Mouse (Mus musculus) inflammation-experienced regulatory T-cells (primary cell): ENCODE results near the gene Spata48. TPM values are rescaled to one million over a fixed set of nuclear protein-coding genes. Genes with fewer than 3 reads are reported as not detected.

Source experiments
- polyA plus RNA-seq, 2 experiments: library from polyadenylated mRNA; unstranded; fragments of 100-300 nt; shearing (Covaris generic); gene quantifications; one replicate each; pipeline ENCODE4 v1.2.1; 2017

Gene Spata48
- polyA plus RNA-seq: under 1 TPM; 0.43 to 0.59 TPM

GRCm38 (mm10) chr11:11461635-11462560 lies at the start of gene Spata48, which contains the start of gene Zpbp:
Gene Spata48 (plus strand): TSS chr11:11462094.
Gene Zpbp (minus strand): TSS chr11:11462408.

Other genes with a start within 250 kb of the Spata48 start
- gene Zpbp, start 314 bp downstream of the Spata48 start, polyA plus RNA-seq: 1 to 10 TPM; 1.8 to 3.7 TPM
- under 1 TPM; 0.30 to 0.94 TPM for gene 4930512M02Rik, start 165.7 kb downstream of the Spata48 start, polyA plus RNA-seq
- 100 to 1,000 TPM in 1 of 2 experiments, 10 to 100 TPM in 1; 80.5 to 118 TPM for gene Ikzf1, start 222.9 kb downstream of the Spata48 start, polyA plus RNA-seq